ENCODE assay signal across 16 mouse cellular contexts in genomic region chr16:26196345-26196744, GRCm38 (mm10).
DNase-seq lines count a peak whose midpoint lies in the region; ATAC-seq and TF ChIP-seq lines count a peak whose summit lies in the region.
"Had no signal": no experiment of that assay in that cellular context is flagged by ENCODE, and none has a peak within 500 bp of the region (broad histone marks: within the 10 kb centered on the region; RNA-seq: fewer than 3 reads in every experiment).

No protein-coding gene starts in this region.

- H3K9me3 ChIP-seq in forebrain, embryonic 14.5 days (replicated peaks; ENCODE audit: control insufficient read depth, low read length), result no peaks in the 10 kb centered on the region
- no peaks in the 10 kb centered on the region for H3K9me3 ChIP-seq in forebrain, embryonic 11.5 days (ENCODE audit: control insufficient read depth, low read length)
- no peaks in the 10 kb centered on the region for H3K9me3 ChIP-seq in intestine, embryonic 14.5 days (ENCODE audit: control insufficient read depth, low read length)
- H3K9me3 ChIP-seq in intestine, postnatal 0 days (ENCODE audit: control insufficient read depth), result no peaks in the 10 kb centered on the region
- H3K9me3 ChIP-seq in lung, postnatal 0 days (ENCODE audit: low read length), result no peaks in the 10 kb centered on the region
- H3K9me3 ChIP-seq: forebrain, embryonic 10.5 days; neural tube, embryonic 15.5 days had no signal

- no peak overlapping the region for H3K4me3 ChIP-seq in forebrain, embryonic 14.5 days (ENCODE audit: low read depth, low read length)
- H3K4me3 ChIP-seq in forebrain, embryonic 11.5 days (ENCODE audit: low read depth, low read length), result no peak overlapping the region
- H3K4me3 ChIP-seq in intestine, embryonic 14.5 days (ENCODE audit: low read depth, low read length), result no peak overlapping the region
- no peak overlapping the region for H3K4me3 ChIP-seq in intestine, postnatal 0 days (ENCODE audit: low read depth, low read length)
- H3K4me3 ChIP-seq in lung, postnatal 0 days (ENCODE audit: low read depth, low read length), result no peak overlapping the region
- H3K4me3 ChIP-seq in lung, adult 2 months (replicated peaks; ENCODE audit: extremely low read depth, low read depth, low read length), result no peak overlapping the region
- H3K4me3 ChIP-seq: forebrain, embryonic 10.5 days; layer of hippocampus, adult 2 months; neural tube, embryonic 15.5 days had no signal

- no peaks in the 10 kb centered on the region for H3K27me3 ChIP-seq in forebrain, embryonic 14.5 days (replicated peaks; ENCODE audit: control insufficient read depth, insufficient read depth, low read length)
- no peaks in the 10 kb centered on the region for H3K27me3 ChIP-seq in forebrain, embryonic 11.5 days (ENCODE audit: control insufficient read depth, insufficient read depth, low read length)
- H3K27me3 ChIP-seq in intestine, embryonic 14.5 days (replicated peaks; ENCODE audit: control insufficient read depth, insufficient read depth, low read length), result no peaks in the 10 kb centered on the region
- no peaks in the 10 kb centered on the region for H3K27me3 ChIP-seq in intestine, postnatal 0 days (replicated peaks; ENCODE audit: control insufficient read depth, insufficient read depth, low read length)
- no peaks in the 10 kb centered on the region for H3K27me3 ChIP-seq in lung, postnatal 0 days (replicated peaks; ENCODE audit: insufficient read depth, low read length)
- H3K27me3 ChIP-seq: neural tube, embryonic 15.5 days had no signal

- no peak for TF ChIP-seq CTCF in intestine, postnatal 0 days (IDR thresholded peaks at IDR 0.05; ENCODE audit: low read depth)
- no peak for TF ChIP-seq CTCF in lung, postnatal 0 days (IDR thresholded peaks at IDR 0.05)
- no peak for TF ChIP-seq CTCF in lung, adult 2 months (IDR thresholded peaks at IDR 0.05; ENCODE audit: insufficient read depth, low read length)

- H3K4me2 ChIP-seq in forebrain, embryonic 14.5 days (ENCODE audit: low read length), result no peak overlapping the region
- H3K4me2 ChIP-seq in forebrain, embryonic 11.5 days (ENCODE audit: low read depth, low read length, severe bottlenecking), result no peak overlapping the region
- H3K4me2 ChIP-seq in intestine, embryonic 14.5 days (ENCODE audit: low read length), result no peak overlapping the region
- H3K4me2 ChIP-seq in intestine, postnatal 0 days (replicated peaks; ENCODE audit: low read depth), result no peak overlapping the region
- H3K4me2 ChIP-seq in lung, postnatal 0 days (replicated peaks; ENCODE audit: low read depth, low read length), result no peak overlapping the region
- H3K4me2 ChIP-seq: neural tube, embryonic 15.5 days had no signal

- H3K36me3 ChIP-seq in forebrain, embryonic 14.5 days (ENCODE audit: control insufficient read depth, insufficient read depth, low read length), result no peaks in the 10 kb centered on the region
- H3K36me3 ChIP-seq in forebrain, embryonic 11.5 days (ENCODE audit: control insufficient read depth, insufficient read depth, low read length), result no peaks in the 10 kb centered on the region
- no peaks in the 10 kb centered on the region for H3K36me3 ChIP-seq in intestine, embryonic 14.5 days (ENCODE audit: control insufficient read depth, insufficient read depth, low read length)
- no peaks in the 10 kb centered on the region for H3K36me3 ChIP-seq in intestine, postnatal 0 days (ENCODE audit: control insufficient read depth, insufficient read depth)
- H3K36me3 ChIP-seq in lung, postnatal 0 days (ENCODE audit: insufficient read depth, low read length), result no peaks in the 10 kb centered on the region
- H3K36me3 ChIP-seq: forebrain, embryonic 10.5 days; neural tube, embryonic 15.5 days had no signal

- no peaks in the 10 kb centered on the region for H3K4me1 ChIP-seq in forebrain, embryonic 14.5 days (ENCODE audit: control insufficient read depth, insufficient read depth, low read length)
- no peaks in the 10 kb centered on the region for H3K4me1 ChIP-seq in forebrain, embryonic 11.5 days (replicated peaks; ENCODE audit: control insufficient read depth, insufficient read depth, low read length)
- H3K4me1 ChIP-seq in intestine, embryonic 14.5 days (replicated peaks; ENCODE audit: control insufficient read depth, insufficient read depth, low read length), result peaks cover 4% of the 10 kb centered on the region; the same call in 1 of the 2 replicates
- no peaks in the 10 kb centered on the region for H3K4me1 ChIP-seq in intestine, postnatal 0 days (replicated peaks; ENCODE audit: control insufficient read depth, insufficient read depth, low read length)
- H3K4me1 ChIP-seq in lung, postnatal 0 days (ENCODE audit: insufficient read depth, low read depth, low read length), result no peaks in the 10 kb centered on the region
- H3K4me1 ChIP-seq in lung, adult 2 months (ENCODE audit: control insufficient read depth, insufficient read depth, low read length), result no peaks in the 10 kb centered on the region
- H3K4me1 ChIP-seq: forebrain, embryonic 10.5 days; neural tube, embryonic 15.5 days had no signal

- no peak for ATAC-seq in forebrain, embryonic 14.5 days
- no peak for ATAC-seq in forebrain, embryonic 11.5 days (replicated peaks; ENCODE audit: low FRiP score)
- ATAC-seq in intestine, embryonic 14.5 days (replicated peaks; ENCODE audit: low FRiP score, low TSS enrichment, low read depth), result no peak
- ATAC-seq in intestine, postnatal 0 days, result no peak
- ATAC-seq in lung, postnatal 0 days, result no peak
- ATAC-seq: inflammation-experienced regulatory T-cells, adult 6 months had no signal

- no peak overlapping the region for H3K27ac ChIP-seq in forebrain, embryonic 14.5 days (ENCODE audit: low read depth, low read length)
- H3K27ac ChIP-seq in forebrain, embryonic 11.5 days (ENCODE audit: low read depth, low read length), result no peak overlapping the region
- 0 out of 2 replicates have a peak overlapping the region, but pooled peaks have one; percentile 17 for H3K27ac ChIP-seq in intestine, embryonic 14.5 days (ENCODE audit: low read depth)
- no peak overlapping the region for H3K27ac ChIP-seq in intestine, postnatal 0 days (ENCODE audit: low read depth, low read length)
- H3K27ac ChIP-seq in lung, postnatal 0 days (ENCODE audit: low read length), result no peak overlapping the region
- H3K27ac ChIP-seq: forebrain, embryonic 10.5 days; layer of hippocampus, adult 2 months; neural tube, embryonic 15.5 days had no signal

- TF ChIP-seq EP300 in lung, postnatal 0 days (IDR thresholded peaks at IDR 0.05), result no peak

- no peak for TF ChIP-seq POLR2A in lung, adult 2 months (IDR thresholded peaks at IDR 0.05; ENCODE audit: borderline replicate concordance, extremely low read depth, low read depth, low read length)

- H3K9ac ChIP-seq in forebrain, embryonic 14.5 days (ENCODE audit: low read length), result no peak overlapping the region
- no peak overlapping the region for H3K9ac ChIP-seq in forebrain, embryonic 11.5 days (ENCODE audit: low read length)
- no peak overlapping the region for H3K9ac ChIP-seq in intestine, embryonic 14.5 days (ENCODE audit: low read length)
- no peak overlapping the region for H3K9ac ChIP-seq in intestine, postnatal 0 days (ENCODE audit: low read depth, low read length)
- no peak overlapping the region for H3K9ac ChIP-seq in lung, postnatal 0 days (replicated peaks; ENCODE audit: low read depth)
- H3K9ac ChIP-seq: neural tube, embryonic 15.5 days had no signal

- DNase-seq in forebrain, embryonic 14.5 days (ENCODE audit: low spot score), result peak; percentile 8
- no peak for DNase-seq in forebrain, embryonic 11.5 days (ENCODE audit: low spot score)
- no peak for DNase-seq in intestine, embryonic 14.5 days (ENCODE audit: low spot score)
- peak; percentile 11 for DNase-seq in lung, postnatal 0 days (ENCODE audit: low spot score)
- no peak for DNase-seq in lung, adult 2 months
- peak; percentile 17 for DNase-seq in heart, postnatal 4 days
- no peak for DNase-seq in spleen, postnatal 10 days (ENCODE audit: low spot score in 2 of 2)
- DNase-seq: adrenal gland, adult 8-10 months; B cell, adult 2 months; cerebellum, adult 9-11 months; spleen, adult 18-20 months had no signal

Comparison
In these comparisons a context has a peak if more than half of its experiments do, and no peak if none do; other contexts are left out.
1. DNase-seq: peak in forebrain, embryonic 14.5 days (single experiment), lung, postnatal 0 days (single experiment) and heart, postnatal 4 days (single experiment); none in forebrain, embryonic 11.5 days (single experiment), intestine, embryonic 14.5 days (single experiment), lung, adult 2 months (single experiment) and spleen, postnatal 10 days (0 of 2).